Mouse (Mus musculus): ENCODE measurements at regions not wholly inside any gene's neighbourhood (a gene's known extent, or its start where the extent isn't known, plus 50 kb on each side); places are given as distances from the start of the nearest gene placed in this dataset.

- DNase-seq = no peak
These were observed 568.5 kb downstream of the Gm16223 start for GRCm38 (mm10) chr5:42636162-42636823.

GRCm38 (mm10) chr5:42656460-42656859 is 576.5 kb upstream of the Cpeb2 start:
- DNase-seq = no peak

- no peak for DNase-seq
These were observed 573.0 kb upstream of the Cpeb2 start for GRCm38 (mm10) chr5:42659994-42660393.

DNA sequence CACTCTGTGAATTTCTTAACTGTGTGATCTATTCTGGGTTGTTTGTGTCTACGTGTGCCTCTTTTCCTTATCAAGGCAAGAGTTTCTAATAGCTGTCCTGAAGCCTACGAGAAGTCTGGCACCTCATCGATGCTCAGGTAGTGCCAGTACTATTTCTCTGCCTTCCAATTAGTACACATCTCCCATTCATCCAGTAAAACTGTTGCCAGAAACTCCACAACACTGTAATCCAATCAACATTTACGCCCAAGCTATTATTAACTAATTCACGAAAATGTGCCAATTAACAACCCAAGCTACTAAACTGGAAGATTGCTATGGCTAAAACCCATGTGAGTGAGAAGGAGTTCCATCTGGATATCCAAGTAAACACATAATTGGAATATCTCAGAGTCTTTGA is 553.4 kb upstream of the Cpeb2 start:
- no peak for DNase-seq

GRCm38 (mm10) chr5:42685356-42686057 is 547.5 kb upstream of the Cpeb2 start:
- no peak for DNase-seq

- DNase-seq = no peak
These were observed 545.8 kb upstream of the Cpeb2 start for GRCm38 (mm10) chr5:42687176-42687575.
